Mouse (Mus musculus) left cerebral cortex, adult 9 months (tissue): Measurements from ENCODE around the gene Cacna1e.

Experiments used
- DNase-seq, 2 experiments: peaks; one replicate each; pipeline ENCODE4 v3.0.0; 2022; ENCODE audit warnings: low spot score in 2 of 2

Cacna1e gene

DNA sequence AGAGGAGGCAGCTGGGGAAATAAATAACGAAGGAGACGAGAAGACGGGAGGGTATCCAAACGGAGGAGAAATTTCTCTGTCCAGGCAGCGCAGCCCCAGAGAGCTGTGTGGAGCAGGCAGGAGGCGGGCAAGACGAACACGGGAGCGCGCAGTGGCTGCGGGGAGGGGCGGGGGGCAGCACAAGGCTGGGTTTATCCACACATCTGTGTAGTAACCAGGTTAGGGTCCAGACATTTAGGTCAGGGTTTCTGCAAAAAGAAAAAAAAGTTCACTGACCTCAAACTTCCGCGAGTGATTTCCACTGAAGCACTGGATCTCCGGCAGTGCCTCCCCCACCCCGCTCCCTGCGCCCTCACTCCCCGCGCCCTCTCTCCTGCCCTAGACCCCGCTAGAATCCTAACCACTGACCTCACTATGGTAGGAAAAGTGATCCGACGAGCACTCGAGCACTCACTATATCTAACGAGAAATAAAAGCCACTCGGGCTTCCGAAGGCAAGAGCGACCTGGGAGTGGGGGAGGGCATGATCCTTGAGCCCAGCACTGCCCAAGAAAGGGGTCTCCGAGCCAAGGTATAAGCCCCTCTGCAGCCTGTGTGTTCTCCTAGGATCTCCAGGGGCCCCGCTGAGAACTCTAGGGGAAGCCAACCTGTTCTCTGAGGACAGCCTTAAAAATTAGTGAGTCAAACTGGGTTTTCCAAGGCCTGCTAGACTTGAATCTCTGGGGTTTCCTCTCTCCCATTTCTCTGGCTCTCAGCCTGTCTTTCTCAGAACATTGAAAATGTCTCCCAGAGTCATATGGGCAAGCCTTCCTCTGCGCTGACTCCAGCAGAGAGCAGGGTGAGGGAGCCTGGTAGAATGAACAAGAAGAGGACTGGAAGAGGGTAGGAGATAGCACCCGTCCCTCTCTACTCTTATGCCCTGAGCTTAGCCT is at the start of gene Cacna1e:
TSS of gene Cacna1e (minus strand) at position 227 of the 932 bp plus-strand sequence.
- no peak for DNase-seq

DNA sequence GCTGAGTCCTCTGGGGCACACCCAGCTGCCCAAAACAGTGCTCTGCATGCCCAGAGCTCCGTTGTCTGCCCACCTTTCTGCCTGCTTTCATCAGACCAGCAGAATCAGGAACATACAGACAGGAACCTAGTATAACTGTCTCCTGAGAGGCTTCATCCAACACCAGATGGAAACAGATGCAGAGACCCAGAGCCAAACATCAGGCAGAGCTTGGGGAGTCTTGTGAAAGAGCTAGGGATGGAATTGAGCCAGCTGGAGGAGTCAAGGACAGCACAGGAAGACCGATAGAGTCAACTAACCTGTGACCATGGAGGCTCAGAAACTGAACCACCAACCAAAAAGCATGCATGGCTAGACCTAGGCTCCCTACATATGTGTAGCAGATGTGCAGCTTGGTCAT is 34.1 kb upstream of the Cacna1e start:
- no peak for DNase-seq

GRCm38 (mm10) chr1:154917438-154917837 is 33.1 kb upstream of the Cacna1e start:
- DNase-seq, result peak in 1 of 2 experiments; percentile 31

DNA sequence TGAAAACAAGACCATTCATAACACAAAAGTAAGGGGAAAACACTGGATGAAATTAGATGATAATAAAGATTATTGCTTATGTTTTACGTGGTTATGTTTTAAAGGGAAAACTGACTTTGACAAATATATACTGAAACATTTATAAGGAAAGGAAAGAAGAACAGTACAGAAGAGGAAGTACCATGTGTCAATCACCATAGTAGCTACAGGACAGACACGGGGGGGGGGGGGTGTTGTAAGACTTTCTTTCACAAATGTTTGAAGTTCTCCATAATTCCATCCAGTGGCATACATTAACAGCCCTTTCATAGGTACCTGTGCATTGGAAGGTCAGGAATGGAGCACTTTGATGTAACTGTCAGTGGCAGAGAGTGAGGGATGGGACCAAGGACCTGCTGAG is 25.3 kb upstream of the Cacna1e start:
- DNase-seq, result no peak

DNA sequence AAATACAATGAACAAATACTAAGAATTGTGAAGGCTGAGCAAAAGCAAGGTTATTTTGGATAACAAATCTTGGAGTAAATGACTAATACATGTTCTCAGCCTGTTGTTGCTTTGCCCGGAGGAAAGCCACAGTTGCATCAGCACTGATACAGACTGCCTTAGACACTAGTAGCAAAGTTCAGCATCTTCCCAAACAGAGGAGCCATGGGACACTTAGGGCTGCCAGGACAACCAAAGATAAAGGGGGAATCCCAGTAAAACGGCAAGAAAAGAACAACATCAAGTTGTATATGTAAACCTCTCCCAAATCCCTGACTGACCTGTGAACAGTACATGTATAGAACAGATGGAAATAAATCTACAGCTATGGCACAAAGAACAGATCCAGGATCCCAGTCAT is 13.1 kb upstream of the Cacna1e start:
- no peak for DNase-seq

DNA sequence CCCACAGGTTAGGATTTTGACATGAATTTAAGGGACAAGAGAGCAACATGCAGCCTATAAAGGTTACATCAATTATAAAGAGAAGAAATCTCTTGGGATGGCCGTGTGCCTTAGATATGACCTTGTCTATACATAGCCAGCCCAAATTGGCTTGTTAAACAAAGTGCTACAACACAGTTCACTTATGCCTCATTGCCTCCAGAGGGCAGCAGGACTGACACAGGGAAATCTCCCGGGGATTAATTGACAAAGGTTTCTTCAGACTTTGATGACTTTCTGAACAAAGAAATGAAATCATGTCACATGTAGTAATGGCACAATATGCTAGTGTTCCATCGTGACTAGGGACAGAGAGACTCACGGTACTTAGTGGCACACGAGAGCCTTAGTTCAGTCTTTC is 5.9 kb upstream of the Cacna1e start:
- DNase-seq, result no peak

DNA sequence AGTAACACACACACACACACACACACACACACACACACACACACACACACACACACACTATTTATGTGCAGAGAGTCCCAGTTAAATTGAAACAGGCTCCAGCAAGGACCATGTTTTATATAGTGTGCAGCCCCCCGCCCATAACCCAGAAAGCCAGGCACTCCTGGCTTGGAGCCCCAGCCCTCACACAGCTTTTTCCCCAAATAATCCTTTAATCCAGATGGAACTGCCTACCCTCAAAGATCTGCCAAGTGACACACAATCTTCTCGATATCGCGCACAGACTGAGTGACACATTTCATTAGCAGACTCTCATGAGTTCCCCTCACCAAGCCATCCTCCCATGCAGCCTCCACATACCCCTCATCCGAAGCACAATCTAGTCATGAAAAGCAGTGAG is 4.2 kb upstream of the Cacna1e start:
- no peak for DNase-seq

DNA sequence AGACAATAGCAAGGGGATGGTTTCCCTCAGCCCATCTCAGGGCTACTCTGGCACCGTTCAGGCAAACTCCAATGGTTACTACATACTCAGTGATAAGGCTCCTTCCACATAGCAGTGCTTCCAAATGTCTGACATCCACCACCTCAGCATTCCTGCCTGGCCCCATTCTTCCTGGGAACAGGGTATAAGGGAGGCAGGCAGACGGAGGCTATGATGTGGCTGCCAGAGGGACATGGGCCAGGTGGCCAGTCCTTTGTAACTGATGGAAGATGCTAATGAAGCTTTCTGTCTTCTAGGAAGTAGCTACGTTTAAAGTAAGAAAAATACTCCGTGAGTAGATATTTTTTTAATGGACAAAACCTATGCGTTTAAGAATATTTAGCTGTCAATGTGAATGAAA is 3.7 kb upstream of the Cacna1e start:
- no peak for DNase-seq

DNA sequence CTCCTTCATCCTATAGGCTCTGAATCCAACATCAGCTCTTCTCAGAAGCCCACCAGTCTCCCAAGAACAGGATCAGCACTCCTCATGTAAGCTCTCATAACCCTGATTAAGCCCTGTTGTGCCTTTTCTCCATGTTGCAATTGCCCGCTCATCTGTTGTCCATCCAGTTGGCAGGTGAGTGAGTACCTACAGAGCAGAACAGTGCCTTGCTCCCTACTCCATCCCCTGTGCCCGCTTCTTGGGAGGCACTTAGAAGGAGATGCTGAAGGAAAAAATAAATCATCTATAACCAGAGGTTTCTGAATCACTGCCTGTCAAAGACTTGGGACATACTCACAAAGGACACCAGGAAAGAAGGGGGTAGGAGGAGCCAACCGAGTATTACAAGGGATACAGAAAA is 3.2 kb upstream of the Cacna1e start:
- DNase-seq, result no peak

DNA sequence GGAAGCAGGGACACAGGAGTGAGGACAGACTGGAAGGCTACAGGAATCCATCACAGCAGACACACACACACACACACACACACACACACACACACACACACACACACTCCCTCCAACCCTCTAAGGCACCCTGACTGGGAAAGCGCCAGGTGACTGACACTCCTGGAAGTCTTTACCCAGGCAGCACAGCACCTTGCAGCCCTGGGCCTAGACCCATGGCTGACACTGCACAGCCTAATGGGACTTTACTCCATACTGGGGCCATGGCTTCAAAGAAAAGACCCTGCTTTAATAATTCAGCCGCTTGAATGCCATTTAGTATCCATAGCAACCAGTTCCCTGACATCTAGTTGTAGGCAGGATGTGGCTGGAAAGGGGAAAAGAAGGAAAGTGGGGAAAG is 2.3 kb upstream of the Cacna1e start:
- no peak for DNase-seq

GRCm38 (mm10) chr1:154885207-154885548 is 877 bp upstream of the Cacna1e start:
- DNase-seq, result no peak

GRCm38 (mm10) chr1:154883596-154884191 is 607 bp downstream of the Cacna1e start:
- DNase-seq, result no peak

- DNase-seq, result peak; percentile 26 to 64
Measured at GRCm38 (mm10) chr1:154865981-154866380, 18.3 kb downstream of the Cacna1e start.

GRCm38 (mm10) chr1:154861416-154861815 is 22.9 kb downstream of the Cacna1e start:
- DNase-seq, result no peak

- no peak for DNase-seq
Measured at GRCm38 (mm10) chr1:154854564-154854963, 29.7 kb downstream of the Cacna1e start.

GRCm38 (mm10) chr1:154850515-154851287 is 33.6 kb downstream of the Cacna1e start:
- DNase-seq, result no peak

DNA sequence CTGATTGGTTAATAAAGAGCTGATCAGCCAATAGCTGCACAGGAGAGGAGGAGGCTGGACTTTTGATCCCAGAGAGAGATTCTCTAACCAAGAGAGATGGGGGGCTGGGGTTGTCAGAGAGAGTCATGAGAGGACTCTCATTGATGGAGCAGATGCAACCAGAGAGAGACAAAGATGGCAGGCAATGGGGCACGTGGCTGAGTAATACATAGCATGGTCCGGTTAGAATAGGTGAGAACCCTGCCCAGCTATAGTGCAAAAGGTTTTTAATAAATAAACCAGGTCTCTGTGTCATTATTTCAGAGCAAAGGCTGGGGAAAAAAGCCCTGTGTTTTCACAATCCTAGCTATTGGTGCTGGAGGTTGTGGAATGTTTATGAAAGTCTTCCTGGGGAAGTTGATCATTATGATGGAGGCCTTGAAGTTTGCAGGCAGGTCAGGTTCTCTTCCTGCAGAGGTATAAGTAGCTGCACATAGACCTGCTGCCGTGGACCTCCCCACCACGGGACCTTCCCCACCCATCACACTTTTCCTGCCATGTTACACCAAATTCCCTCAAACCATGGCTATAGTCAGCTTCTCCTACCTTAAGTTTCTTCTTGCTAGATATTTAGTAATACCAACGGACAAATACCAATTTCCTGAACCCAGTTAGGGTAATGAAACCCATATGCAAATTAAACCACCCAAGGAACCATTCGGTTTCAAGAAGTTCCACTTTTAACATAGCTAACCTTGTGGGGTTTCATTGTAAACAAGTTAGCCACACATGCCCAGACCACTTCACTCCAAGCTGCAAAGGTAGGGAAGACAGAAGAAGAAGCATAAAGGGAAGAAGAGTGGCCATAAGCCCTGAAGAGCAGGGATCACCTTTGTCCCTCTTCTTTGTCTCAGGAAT is 35.4 kb downstream of the Cacna1e start:
- no peak for DNase-seq

- DNase-seq, result no peak
Measured at GRCm38 (mm10) chr1:154846900-154847299, 37.4 kb downstream of the Cacna1e start.

DNA sequence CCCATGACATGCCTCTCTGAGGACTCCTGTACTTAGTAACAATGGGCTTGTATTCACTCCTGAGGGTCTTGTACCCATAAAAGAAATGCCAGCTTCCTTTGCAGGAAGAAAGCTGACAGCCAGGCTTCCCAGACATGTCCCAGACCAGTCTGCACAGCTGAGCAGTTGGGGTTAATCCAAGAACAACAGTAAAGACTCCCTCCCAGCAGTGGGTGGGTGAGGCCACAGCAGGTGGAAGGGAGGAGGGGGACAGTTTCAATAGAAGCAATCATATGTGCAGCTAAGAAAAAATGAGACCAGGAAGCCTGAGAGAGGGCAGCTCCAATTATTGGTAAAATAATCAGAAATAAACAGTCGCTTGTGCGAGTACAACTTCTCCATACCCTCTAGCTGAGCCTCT is 40.9 kb downstream of the Cacna1e start:
- no peak for DNase-seq

GRCm38 (mm10) chr1:154842336-154842735 is 42.0 kb downstream of the Cacna1e start:
- no peak for DNase-seq

GRCm38 (mm10) chr1:154841057-154841630 is 43.2 kb downstream of the Cacna1e start:
- no peak for DNase-seq
